ENCODE assay signal across 8 mouse cellular contexts in genomic region chr5:143654670-143655510, GRCm38 (mm10). TPM values are rescaled to one million over a fixed set of nuclear protein-coding genes. Genes with fewer than 3 reads are reported as not detected.
DNase-seq lines count a peak whose midpoint lies in the region; ATAC-seq and TF ChIP-seq lines count a peak whose summit lies in the region.

No protein-coding gene starts in this region.

- H3K36me3 ChIP-seq in MEL (ENCODE audit: control insufficient read depth in 1 of 2, insufficient read depth in 2 of 2, low read length in 2 of 2) = peaks cover 0 to 48% of the 10 kb centered on the region in 2 experiments; a peak in 2 of 4 replicates
- no peaks in the 10 kb centered on the region for H3K36me3 ChIP-seq in hindbrain, embryonic 11.5 days (ENCODE audit: control insufficient read depth, insufficient read depth, low read length)
- H3K36me3 ChIP-seq in liver, embryonic 12.5 days = peaks cover 21% of the 10 kb centered on the region

- 15% methylated on average over 7 of the region's 7 CpGs for WGBS in hindbrain, embryonic 11.5 days
- 15% methylated on average over 7 of the region's 7 CpGs for WGBS in liver, embryonic 12.5 days (ENCODE audit: insufficient replicate concordance)

- no peak for TF ChIP-seq RAD21 in MEL (IDR thresholded peaks at IDR 0.05; ENCODE audit: low read depth, low read length)

- TF ChIP-seq EP300 in MEL (IDR thresholded peaks at IDR 0.05; ENCODE audit: low read depth in 1 of 2, low read length in 2 of 2) = peak; percentile 89 to 94

- ATAC-seq in common myeloid progenitor, adult 5-6 weeks (replicated peaks; ENCODE audit: low read depth, poor library complexity, severe bottlenecking) = peak; percentile 83
- no peak for ATAC-seq in hindbrain, embryonic 11.5 days (ENCODE audit: low FRiP score)
- ATAC-seq in liver, embryonic 12.5 days = peak; percentile 86

- H3K4me2 ChIP-seq in hindbrain, embryonic 11.5 days (replicated peaks; ENCODE audit: low read depth, low read length) = no peak overlapping the region
- H3K4me2 ChIP-seq in liver, embryonic 12.5 days = peak overlapping the region; percentile 72

- no peaks in the 10 kb centered on the region for H3K27me3 ChIP-seq in MEL (ENCODE audit: control insufficient read depth in 1 of 2, insufficient read depth in 2 of 2, low read length in 2 of 2)
- H3K27me3 ChIP-seq in hindbrain, embryonic 11.5 days (ENCODE audit: control insufficient read depth, insufficient read depth, low read length) = no peaks in the 10 kb centered on the region
- H3K27me3 ChIP-seq in liver, embryonic 12.5 days (replicated peaks) = no peaks in the 10 kb centered on the region

- peak; percentile 55 to 88 for TF ChIP-seq POLR2A in MEL (IDR thresholded peaks at IDR 0.05; ENCODE audit: control insufficient read depth in 1 of 2, insufficient read depth in 1 of 2, low read depth in 1 of 2, low read length in 2 of 2, poor library complexity in 1 of 2)

- TF ChIP-seq CTCF in MEL (IDR thresholded peaks at IDR 0.05 in 2 of 3, conservative IDR thresholded peaks at IDR 0.05 in 1 of 3; ENCODE audit: control insufficient read depth in 1 of 3, insufficient read depth in 1 of 3, low read depth in 2 of 3, low read length in 3 of 3, poor library complexity in 1 of 3, severe bottlenecking in 1 of 3) = no peak

- intact Hi-C loops in left cerebral cortex, postnatal 10 days (cut with DNase I) = no loop called here

- peak overlapping the region; percentile 83 for H3K9ac ChIP-seq in MEL (ENCODE audit: control insufficient read depth, low read depth, low read length, poor library complexity, severe bottlenecking)
- no peak overlapping the region for H3K9ac ChIP-seq in hindbrain, embryonic 11.5 days (ENCODE audit: low read depth, low read length)
- H3K9ac ChIP-seq in liver, embryonic 12.5 days = peak overlapping the region; percentile 69

- peaks cover 32 to 56% of the 10 kb centered on the region in 2 experiments for H3K4me1 ChIP-seq in MEL (ENCODE audit: control insufficient read depth in 1 of 2, insufficient read depth in 2 of 2, low read length in 2 of 2)
- H3K4me1 ChIP-seq in hindbrain, embryonic 11.5 days (replicated peaks; ENCODE audit: control insufficient read depth, insufficient read depth, low read length) = no peaks in the 10 kb centered on the region; the same call in 1 of the 2 replicates
- H3K4me1 ChIP-seq in liver, embryonic 12.5 days = peaks cover 94% of the 10 kb centered on the region

- H3K79me2 ChIP-seq in MEL (ENCODE audit: control insufficient read depth, insufficient read depth, low read length, poor library complexity) = peaks cover 36% of the 10 kb centered on the region

- H3K9me3 ChIP-seq in MEL (replicated peaks; ENCODE audit: insufficient read depth, low read length) = no peaks in the 10 kb centered on the region
- H3K9me3 ChIP-seq in hindbrain, embryonic 11.5 days (ENCODE audit: control insufficient read depth, low read length) = no peaks in the 10 kb centered on the region
- H3K9me3 ChIP-seq in liver, embryonic 12.5 days (replicated peaks) = no peaks in the 10 kb centered on the region

- peak overlapping the region; percentile 96 for H3K27ac ChIP-seq in MEL (ENCODE audit: control insufficient read depth, low read depth, low read length)
- 0 out of 2 replicates have a peak overlapping the region, but pooled peaks have one; percentile 44 for H3K27ac ChIP-seq in hindbrain, embryonic 11.5 days (ENCODE audit: low read depth, low read length)
- H3K27ac ChIP-seq in liver, embryonic 12.5 days = peak overlapping the region; percentile 97

- peak; percentile 95 for DNase-seq in MEL (ENCODE audit: low read depth, low spot score)
- peak; percentile 29 for DNase-seq in hindbrain, embryonic 11.5 days (ENCODE audit: low spot score)
- peak; percentile 80 for DNase-seq in thymus, postnatal 0 days (ENCODE audit: low spot score)
- no peak for DNase-seq in urinary bladder, postnatal 14 days (ENCODE audit: low spot score)
- no peak for DNase-seq in left cerebral cortex, postnatal 10 days (ENCODE audit: extremely low spot score in 1 of 2, low spot score in 2 of 2)
- DNase-seq in right cerebral cortex, postnatal 25 days = no peak

- H3K4me3 ChIP-seq in MEL (ENCODE audit: control insufficient read depth in 1 of 2, insufficient read depth in 1 of 2, low read depth in 2 of 2, low read length in 2 of 2) = peak overlapping the region; percentile 19 to 46
- no peak overlapping the region for H3K4me3 ChIP-seq in hindbrain, embryonic 11.5 days (ENCODE audit: low read depth, low read length)
- H3K4me3 ChIP-seq in liver, embryonic 12.5 days = peak overlapping the region; percentile 36

TF ChIP-seq in MEL, 35 proteins besides CTCF, POLR2A, EP300 and RAD21:
- TF ChIP-seq MAZ (IDR thresholded peaks at IDR 0.05; ENCODE audit: low read depth, low read length) (peak; percentile 68), ZKSCAN1 (IDR thresholded peaks at IDR 0.05; ENCODE audit: low read depth, low read length) (no peak), ZNF384 (IDR thresholded peaks at IDR 0.05; ENCODE audit: low read depth, low read length) (peak; percentile 59), MYC (IDR thresholded peaks at IDR 0.05; ENCODE audit: low read depth, low read length) (peak; percentile 80), POLR2AphosphoS5 (IDR thresholded peaks at IDR 0.05; ENCODE audit: borderline replicate concordance, low read depth, low read length) (no peak), TBP (IDR thresholded peaks at IDR 0.05; ENCODE audit: low read depth, low read length) (peak; percentile 94), UBTF (IDR thresholded peaks at IDR 0.05; ENCODE audit: borderline replicate concordance, insufficient read depth, low read depth, low read length) (no peak), MAFK (IDR thresholded peaks at IDR 0.05; ENCODE audit: borderline replicate concordance, low read depth, low read length) (no peak), GATA1 (IDR thresholded peaks at IDR 0.05; ENCODE audit: low read depth, low read length) (peak; percentile 95), RCOR1 (IDR thresholded peaks at IDR 0.05; ENCODE audit: low read depth, low read length) (no peak; the same call in none of the 2 replicates), USF2 (IDR thresholded peaks at IDR 0.05; ENCODE audit: borderline replicate concordance in 1 of 2, insufficient read depth in 1 of 2, low read depth in 1 of 2, low read length in 2 of 2) (no peak), SMC3 (IDR thresholded peaks at IDR 0.05; ENCODE audit: low read depth, low read length) (no peak), CHD1 (IDR thresholded peaks at IDR 0.05; ENCODE audit: low read depth, low read length) (peak; percentile 95), ZMIZ1 (IDR thresholded peaks at IDR 0.05; ENCODE audit: low read depth, low read length) (peak; percentile 89), NELFE (IDR thresholded peaks at IDR 0.05; ENCODE audit: low read depth, low read length) (peak; percentile 85), MEF2A (IDR thresholded peaks at IDR 0.05; ENCODE audit: extremely low read depth, insufficient replicate concordance, low read depth, low read length, poor library complexity, severe bottlenecking) (no peak), NRF1 (IDR thresholded peaks at IDR 0.05; ENCODE audit: insufficient read depth, low read depth, low read length, poor library complexity, severe bottlenecking) (no peak), SIN3A (IDR thresholded peaks at IDR 0.05; ENCODE audit: low read length) (peak; percentile 86), MAX (IDR thresholded peaks at IDR 0.05; ENCODE audit: low read length) (0 out of 2 replicates have a peak, but pooled peaks have one; percentile 8), GABPA (IDR thresholded peaks at IDR 0.05; ENCODE audit: low read depth, low read length) (no peak), MXI1 (IDR thresholded peaks at IDR 0.05; ENCODE audit: low read depth, low read length) (peak; percentile 18), E2F4 (IDR thresholded peaks at IDR 0.05; ENCODE audit: borderline replicate concordance, low read depth, low read length) (no peak), USF1 (IDR thresholded peaks at IDR 0.05; ENCODE audit: low read depth, low read length) (no peak), BHLHE40 (IDR thresholded peaks at IDR 0.05; ENCODE audit: borderline replicate concordance, low read depth, low read length) (peak; percentile 98), KAT2A (conservative IDR thresholded peaks at IDR 0.05; ENCODE audit: low read depth, low read length) (no peak), ETS1 (IDR thresholded peaks at IDR 0.05; ENCODE audit: low read depth, low read length) (peak; percentile 96), ZC3H11A (IDR thresholded peaks at IDR 0.05; ENCODE audit: low read depth, low read length) (no peak), ELF1 (IDR thresholded peaks at IDR 0.05; ENCODE audit: low read depth, low read length) (0 out of 2 replicates have a peak, but pooled peaks have one; percentile 39), TCF12 (IDR thresholded peaks at IDR 0.05; ENCODE audit: low read depth, low read length) (peak; percentile 89), TAL1 (IDR thresholded peaks at IDR 0.05; ENCODE audit: low read length) (peak; percentile 58), MYB (IDR thresholded peaks at IDR 0.05; ENCODE audit: low read depth, low read length) (no peak), POLR2AphosphoS2 (IDR thresholded peaks at IDR 0.05; ENCODE audit: low read length) (peak; percentile 74; the same call in 1 of the 2 replicates), JUND (IDR thresholded peaks at IDR 0.05; ENCODE audit: low read depth, low read length) (no peak), HCFC1 (IDR thresholded peaks at IDR 0.05; ENCODE audit: low read depth, low read length) (no peak; the same call in 1 of the 2 replicates), CHD2 (IDR thresholded peaks at IDR 0.05; ENCODE audit: low read length) (no peak)
TF ChIP-seq in MEL: peak in this region for 17.

RNA-seq across cellular contexts. Expression of gene Cyth3, which starts 32.6 kb away (rescaled TPM):
- total RNA-seq in MEL (2012; rRNA removed) = 32.8 and 41.1 TPM in 2 replicates
- polyA plus RNA-seq in MEL (2012; ENCODE audit: insufficient read depth in 1 of 2, insufficient read length in 2 of 2, low read depth in 1 of 2, low replicate concordance in 2 of 2, missing spikeins in 1 of 2) = 10 to 100 TPM in 1 of 2 experiments, not detected in 1; 44.9 TPM
- 33.3 and 36.0 TPM in 2 replicates for total RNA-seq in common myeloid progenitor, adult 5-6 weeks (2017)
- polyA plus RNA-seq in hindbrain, embryonic 11.5 days (2014; fragmentation: Nextera tagmentation; extraction: Ambion mirVana) = 30.3 and 33.4 TPM in 2 replicates
- 46.0 and 47.7 TPM in 2 replicates for polyA plus RNA-seq in liver, embryonic 12.5 days (2016; fragmentation: Nextera tagmentation; extraction: Ambion mirVana)
- 13.8 and 17.2 TPM in 2 replicates for polyA plus RNA-seq in thymus, postnatal 0 days (2015; fragmentation: Nextera tagmentation; extraction: Ambion mirVana)
- 10 to 100 TPM; 67.7 to 71.2 TPM for total RNA-seq in left cerebral cortex, postnatal 10 days (2021)

Comparison
In these comparisons a context has a peak if more than half of its experiments do, and no peak if none do; other contexts are left out.
1. DNase-seq: peak in MEL (single experiment), hindbrain, embryonic 11.5 days (single experiment) and thymus, postnatal 0 days (single experiment); none in urinary bladder, postnatal 14 days (single experiment), left cerebral cortex, postnatal 10 days (0 of 2) and right cerebral cortex, postnatal 25 days (single experiment).
2. H3K27ac ChIP-seq: peak in every context shown above with its lines; median percentile 97 in liver, embryonic 12.5 days; 96 in MEL; 44 in hindbrain, embryonic 11.5 days.